Comparison of ENCODE assay signal across 11 mouse cellular contexts in genomic region chr12:100299322-100299726, GRCm38 (mm10).
DNase-seq lines count a peak whose midpoint lies in the region; ATAC-seq lines count a peak whose summit lies in the region.
"Had no signal": no experiment of that assay in that cellular context is flagged by ENCODE, and none has a peak within 500 bp of the region (broad histone marks: within the 10 kb centered on the region; RNA-seq: fewer than 3 reads in every experiment).

No protein-coding gene starts in this region.

- no peak for ATAC-seq in hindbrain, embryonic 12.5 days (ENCODE audit: low FRiP score)
- 0 out of 2 replicates have a peak, but pooled peaks have one; percentile 17 for ATAC-seq in hindbrain, embryonic 15.5 days (ENCODE audit: low FRiP score, low read depth)

- H3K4me2 ChIP-seq in hindbrain, embryonic 12.5 days (replicated peaks), result no peak overlapping the region
- no peak overlapping the region for H3K4me2 ChIP-seq in hindbrain, embryonic 15.5 days
- H3K4me2 ChIP-seq: embryonic facial prominence, embryonic 13.5 days had no signal

- peaks cover 26% of the 10 kb centered on the region for H3K36me3 ChIP-seq in hindbrain, embryonic 10.5 days
- 0 out of 2 replicates have a peak, but pooled peaks cover 15% of the 10 kb centered on the region for H3K36me3 ChIP-seq in hindbrain, embryonic 12.5 days
- H3K36me3 ChIP-seq in hindbrain, embryonic 15.5 days, result no peaks in the 10 kb centered on the region; the same call in 1 of the 2 replicates

- H3K27me3 ChIP-seq in hindbrain, embryonic 10.5 days (ENCODE audit: insufficient read depth, poor library complexity, severe bottlenecking), result no peaks in the 10 kb centered on the region
- H3K27me3 ChIP-seq in hindbrain, embryonic 12.5 days, result no peaks in the 10 kb centered on the region
- H3K27me3 ChIP-seq in hindbrain, embryonic 15.5 days, result no peaks in the 10 kb centered on the region
- H3K27me3 ChIP-seq: embryonic facial prominence, embryonic 13.5 days had no signal

- WGBS in hindbrain, embryonic 10.5 days, result 84% methylated on average over 8 of the region's 8 CpGs
- 74% methylated on average over 8 of the region's 8 CpGs for WGBS in hindbrain, embryonic 12.5 days
- 75% methylated on average over 8 of the region's 8 CpGs for WGBS in hindbrain, embryonic 15.5 days

- DNase-seq in hindbrain, embryonic 10.5 days (ENCODE audit: low spot score), result no peak
- peak; percentile 46 to 63 for DNase-seq in adrenal gland, postnatal 36 days
- DNase-seq in kidney, postnatal 36 days, result peak; percentile 58 to 78
- DNase-seq in urinary bladder, postnatal 36 days (ENCODE audit: low spot score in 2 of 2), result no peak
- DNase-seq in cerebellum, adult 18-20 months, result no peak
- no peak for DNase-seq in c-Kit-positive CD71-positive TER-119-positive erythroid progenitor cells, embryonic 14.5 days (ENCODE audit: low spot score)
- DNase-seq: gastrocnemius, postnatal 36 days; layer of hippocampus, postnatal 36 days had no signal

- H3K27ac ChIP-seq in hindbrain, embryonic 10.5 days, result 0 out of 2 replicates have a peak overlapping the region, but pooled peaks have one; percentile 14
- no peak overlapping the region for H3K27ac ChIP-seq in hindbrain, embryonic 12.5 days
- no peak overlapping the region for H3K27ac ChIP-seq in hindbrain, embryonic 15.5 days (replicated peaks)
- H3K27ac ChIP-seq: embryonic facial prominence, embryonic 13.5 days had no signal

- no peak overlapping the region for H3K4me3 ChIP-seq in hindbrain, embryonic 10.5 days
- H3K4me3 ChIP-seq in hindbrain, embryonic 12.5 days, result no peak overlapping the region
- H3K4me3 ChIP-seq in hindbrain, embryonic 15.5 days, result no peak overlapping the region
- H3K4me3 ChIP-seq: embryonic facial prominence, embryonic 13.5 days had no signal

- H3K9ac ChIP-seq in hindbrain, embryonic 12.5 days, result no peak overlapping the region
- H3K9ac ChIP-seq in hindbrain, embryonic 15.5 days, result no peak overlapping the region
- H3K9ac ChIP-seq: embryonic facial prominence, embryonic 13.5 days had no signal

- peaks cover 29% of the 10 kb centered on the region for H3K4me1 ChIP-seq in hindbrain, embryonic 10.5 days (replicated peaks)
- peaks cover 3% of the 10 kb centered on the region for H3K4me1 ChIP-seq in hindbrain, embryonic 12.5 days
- H3K4me1 ChIP-seq in hindbrain, embryonic 15.5 days (replicated peaks), result peaks cover 2% of the 10 kb centered on the region; the same call in 1 of the 2 replicates
- H3K4me1 ChIP-seq: embryonic facial prominence, embryonic 13.5 days had no signal

- H3K9me3 ChIP-seq in hindbrain, embryonic 10.5 days, result no peaks in the 10 kb centered on the region
- H3K9me3 ChIP-seq in hindbrain, embryonic 12.5 days (replicated peaks), result peaks cover 2% of the 10 kb centered on the region; the same call in 1 of the 2 replicates
- H3K9me3 ChIP-seq in hindbrain, embryonic 15.5 days, result no peaks in the 10 kb centered on the region
- H3K9me3 ChIP-seq: embryonic facial prominence, embryonic 13.5 days had no signal

Comparison
In these comparisons a context has a peak if more than half of its experiments do, and no peak if none do; other contexts are left out.
1. DNase-seq: peak in adrenal gland, postnatal 36 days (2 of 2) and kidney, postnatal 36 days (2 of 2); none in hindbrain, embryonic 10.5 days (single experiment), urinary bladder, postnatal 36 days (0 of 2), cerebellum, adult 18-20 months (0 of 2) and c-Kit-positive CD71-positive TER-119-positive erythroid progenitor cells, embryonic 14.5 days (single experiment).